Mouse (Mus musculus): ENCODE measurements around the gene Zdhhc14. TPM values are rescaled to one million over a fixed set of nuclear protein-coding genes. Genes with fewer than 3 reads are reported as not detected.

Gene Zdhhc14
- polyA plus RNA-seq (2012), result 6.0 and 6.7 TPM in 2 replicates

DNA sequence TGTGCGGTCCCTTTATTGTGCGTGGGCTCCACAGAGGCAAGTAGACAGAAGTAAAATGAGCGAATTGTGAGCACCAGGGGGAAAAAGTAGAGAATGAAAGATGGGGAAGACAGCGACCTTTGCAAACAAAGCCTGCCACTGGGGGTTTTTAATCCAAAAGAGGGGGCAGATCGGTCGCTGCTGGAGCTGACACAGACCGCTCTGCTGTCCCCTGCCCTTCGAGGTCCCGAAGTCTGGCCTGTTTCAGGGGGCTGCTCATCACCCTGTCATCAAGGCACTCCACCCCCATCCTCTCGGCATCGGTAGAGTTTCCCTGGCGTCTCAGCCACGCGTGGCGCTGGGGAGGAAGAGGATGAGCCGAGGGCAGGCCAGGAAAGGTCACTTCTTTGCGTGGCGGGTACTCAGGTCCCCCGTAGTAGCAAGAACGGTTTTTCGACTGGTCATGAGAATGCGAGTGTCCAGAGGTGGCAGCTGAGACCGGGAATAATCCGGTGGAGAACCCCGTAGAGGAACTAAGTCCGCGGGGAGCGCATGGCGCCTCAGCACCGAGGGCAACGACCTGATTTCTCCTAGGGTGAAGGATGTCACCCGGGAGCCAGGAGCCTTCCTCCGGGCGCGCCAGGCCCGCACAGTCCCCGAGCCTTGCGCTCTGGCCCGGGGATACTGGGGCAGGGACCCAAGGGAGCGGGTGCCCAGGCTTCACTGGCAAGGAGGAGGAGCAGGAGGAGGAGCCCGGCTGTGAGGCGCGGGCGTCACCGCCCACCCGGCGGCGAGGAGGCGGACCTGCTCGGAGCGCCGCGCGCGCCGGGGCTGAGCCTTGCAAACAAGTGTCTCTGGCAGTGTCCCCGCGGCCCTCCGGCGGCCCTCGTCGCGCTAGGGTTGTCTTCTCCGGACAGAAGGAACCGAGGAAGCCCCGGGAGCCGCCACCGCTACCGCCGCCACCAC, at the start of gene Zdhhc14:
Gene Zdhhc14, plus strand, starts transcription at position 757 of the 945 bp plus-strand sequence.
- TF ChIP-seq GATA1 (IDR thresholded peaks at IDR 0.05; ENCODE audit: low read length), result no peak

DNA sequence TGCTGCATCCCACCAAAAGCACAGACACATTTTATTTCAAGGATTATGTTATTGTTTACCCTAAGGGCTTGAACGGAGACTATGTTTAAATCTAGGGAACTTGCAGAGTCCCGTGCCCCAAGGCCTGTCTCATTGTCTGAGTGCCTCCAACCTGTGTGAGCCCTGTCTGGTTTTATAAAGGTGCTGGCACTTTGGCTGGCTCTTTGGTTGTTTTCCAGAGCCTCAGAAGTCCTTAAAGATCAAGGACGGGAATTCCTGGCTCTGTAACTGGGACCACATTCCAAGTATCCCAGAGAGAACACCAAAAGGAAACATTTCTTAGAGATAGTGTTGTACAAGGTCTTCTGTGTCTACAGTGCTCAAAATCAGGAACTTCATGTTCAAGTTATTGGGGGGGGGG, 49.1 kb upstream of the Zdhhc14 start:
- TF ChIP-seq GATA1 (IDR thresholded peaks at IDR 0.05; ENCODE audit: low read length), result no peak

DNA sequence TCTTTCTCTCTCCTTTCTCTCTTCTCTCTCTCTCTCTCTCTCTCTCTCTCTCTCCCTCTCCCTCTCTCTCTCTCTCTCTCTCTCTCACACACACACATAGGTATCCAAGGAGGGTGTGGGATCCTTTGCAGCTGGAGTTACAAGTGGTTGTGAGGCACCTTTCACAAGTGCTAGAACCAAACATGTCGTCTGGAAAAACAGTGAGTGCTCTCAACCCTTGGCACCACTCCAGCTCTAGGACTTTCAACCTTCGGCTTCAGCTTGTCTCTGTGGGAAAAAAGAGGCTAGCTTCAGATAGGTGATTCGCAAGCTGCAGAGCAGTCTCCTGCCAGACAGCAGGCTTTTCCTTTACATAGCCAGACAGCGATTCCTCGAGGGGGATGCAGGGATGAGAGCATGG, 48.6 kb upstream of the Zdhhc14 start:
- no peak for TF ChIP-seq GATA1 (IDR thresholded peaks at IDR 0.05; ENCODE audit: low read length)

DNA sequence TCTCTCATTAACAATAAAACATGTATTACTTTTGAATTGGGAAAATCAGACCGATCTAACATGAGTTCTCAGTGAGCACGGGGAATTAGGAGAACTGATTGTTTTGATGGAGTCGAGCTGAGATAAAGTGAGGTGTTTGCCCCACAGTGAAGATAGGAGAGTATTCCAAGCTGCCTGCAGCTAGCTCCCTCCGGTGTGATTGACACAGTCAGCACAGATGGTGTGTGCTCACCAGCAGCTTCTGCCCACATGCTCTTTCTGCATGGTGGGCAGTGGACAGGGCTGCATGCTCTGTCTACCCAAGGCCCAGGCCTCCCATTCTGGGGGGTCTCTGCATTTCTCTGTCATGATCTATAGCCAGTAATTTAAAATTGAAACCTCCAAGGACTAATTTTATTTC, 38.7 kb upstream of the Zdhhc14 start:
- TF ChIP-seq GATA1 (IDR thresholded peaks at IDR 0.05; ENCODE audit: low read length), result no peak

DNA sequence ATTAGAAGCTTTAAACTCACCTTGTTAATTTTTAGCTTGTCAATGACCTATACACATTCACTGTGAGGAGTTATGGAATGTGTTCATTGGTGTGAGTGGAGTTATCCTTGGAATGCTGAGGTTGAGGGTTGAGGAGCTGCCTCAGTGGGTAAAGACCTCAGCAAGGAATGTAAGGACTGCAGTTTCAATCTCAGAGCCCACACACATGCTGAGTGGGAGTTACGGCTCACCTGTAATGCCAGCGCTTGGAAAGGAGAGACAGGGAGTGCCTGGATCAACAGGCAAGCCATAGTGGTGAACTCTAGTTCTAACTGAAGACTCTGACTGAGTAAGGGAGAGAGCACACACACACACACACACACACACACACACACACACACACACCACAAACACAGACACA, 28.4 kb upstream of the Zdhhc14 start:
- no peak for TF ChIP-seq GATA1 (IDR thresholded peaks at IDR 0.05; ENCODE audit: low read length)

DNA sequence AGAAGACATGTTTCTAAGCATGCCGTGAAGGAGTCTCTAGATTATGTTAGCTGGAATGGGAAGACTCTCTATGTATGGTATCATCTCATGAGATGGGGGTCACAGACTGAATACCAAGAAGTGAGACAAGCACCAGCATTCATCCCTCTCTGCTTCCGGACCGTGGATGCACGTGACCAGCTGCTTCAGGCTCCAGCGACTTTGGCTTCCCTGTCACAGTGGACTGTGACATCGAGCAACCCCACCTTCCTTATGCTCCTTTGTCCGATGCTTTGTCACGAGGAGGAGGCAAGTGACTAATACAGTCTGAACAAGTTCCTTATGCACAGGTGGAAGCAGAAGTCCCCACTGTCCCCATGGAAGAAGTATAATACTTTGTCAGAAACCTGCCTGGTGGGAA, 25.6 kb upstream of the Zdhhc14 start:
- no peak for TF ChIP-seq GATA1 (IDR thresholded peaks at IDR 0.05; ENCODE audit: low read length)

DNA sequence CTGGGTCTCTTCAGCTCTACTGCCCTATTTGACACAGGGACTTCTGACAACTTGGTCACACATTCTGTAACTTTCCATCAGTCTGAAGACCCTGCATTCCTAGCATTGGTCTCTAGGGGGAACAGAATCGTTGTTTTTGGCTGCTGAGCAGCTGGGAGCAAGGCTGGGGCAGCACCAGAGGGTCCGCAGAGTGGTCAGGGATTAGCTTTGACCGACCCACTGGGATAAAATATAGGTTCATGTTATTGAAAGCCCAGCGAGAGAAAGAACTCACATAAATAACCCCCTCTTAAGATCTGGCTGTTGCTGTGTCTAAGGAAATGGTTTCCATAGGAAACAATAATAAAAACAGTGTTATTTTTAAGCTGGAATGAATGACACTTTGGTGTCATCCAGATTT, 25.2 kb upstream of the Zdhhc14 start:
- TF ChIP-seq GATA1 (IDR thresholded peaks at IDR 0.05; ENCODE audit: low read length), result no peak

DNA sequence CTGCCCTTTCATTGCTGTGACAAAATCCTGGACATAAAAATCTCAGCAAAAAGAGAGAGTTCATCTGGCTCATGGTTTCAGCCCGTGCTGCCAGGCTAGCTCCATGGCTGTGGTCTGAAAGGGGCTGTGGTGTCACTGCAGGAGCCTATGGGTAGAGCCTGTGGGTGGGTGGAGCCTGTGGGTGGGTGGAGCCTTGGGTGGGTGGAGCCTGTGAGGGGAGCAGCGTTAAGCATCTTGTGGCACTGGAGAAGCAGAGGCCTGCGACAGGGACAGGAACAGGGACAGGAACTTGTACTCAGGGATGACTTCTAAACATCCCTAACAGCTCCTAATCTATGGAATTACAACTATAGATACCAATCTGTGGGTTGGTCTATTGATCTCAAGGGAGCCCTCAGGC, 20.1 kb upstream of the Zdhhc14 start:
- TF ChIP-seq GATA1 (IDR thresholded peaks at IDR 0.05; ENCODE audit: low read length), result no peak

DNA sequence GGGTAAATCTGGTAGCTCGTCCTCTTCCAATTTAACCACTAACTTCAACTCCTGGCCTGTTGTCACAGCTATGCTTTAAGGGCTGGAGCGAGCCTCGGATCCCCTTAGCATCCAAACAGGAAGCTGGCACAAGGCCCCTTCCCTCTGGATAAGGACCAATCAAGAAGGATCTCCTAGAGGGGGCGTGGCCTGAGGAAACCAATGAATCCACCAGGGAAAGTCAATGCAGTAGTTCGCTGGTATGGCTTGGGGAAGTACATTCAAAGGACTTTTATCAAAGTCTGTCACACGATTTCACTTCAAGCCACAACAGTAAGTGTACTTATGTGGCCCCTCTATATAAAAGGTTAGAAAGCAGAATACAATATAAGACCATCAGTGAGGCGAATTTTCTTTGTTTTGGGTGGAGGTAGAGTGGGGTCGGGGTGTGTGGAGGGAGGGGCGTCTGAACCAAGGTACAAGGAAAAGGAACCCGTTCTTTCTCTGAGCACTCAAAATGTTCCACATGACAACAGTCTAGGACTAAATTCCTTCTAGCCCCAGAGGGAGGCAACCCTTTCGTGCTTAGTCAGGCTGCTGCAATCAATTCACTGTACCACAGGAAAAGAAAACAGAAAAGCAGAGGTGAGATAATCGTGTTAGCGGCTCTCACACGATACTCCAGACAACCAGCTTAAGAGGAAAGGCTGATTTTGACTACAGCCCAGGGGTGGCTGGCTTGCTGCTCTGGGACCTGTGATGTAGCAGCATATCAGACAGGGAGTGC, 16.2 kb upstream of the Zdhhc14 start:
- no peak for TF ChIP-seq GATA1 (IDR thresholded peaks at IDR 0.05; ENCODE audit: low read length)

DNA sequence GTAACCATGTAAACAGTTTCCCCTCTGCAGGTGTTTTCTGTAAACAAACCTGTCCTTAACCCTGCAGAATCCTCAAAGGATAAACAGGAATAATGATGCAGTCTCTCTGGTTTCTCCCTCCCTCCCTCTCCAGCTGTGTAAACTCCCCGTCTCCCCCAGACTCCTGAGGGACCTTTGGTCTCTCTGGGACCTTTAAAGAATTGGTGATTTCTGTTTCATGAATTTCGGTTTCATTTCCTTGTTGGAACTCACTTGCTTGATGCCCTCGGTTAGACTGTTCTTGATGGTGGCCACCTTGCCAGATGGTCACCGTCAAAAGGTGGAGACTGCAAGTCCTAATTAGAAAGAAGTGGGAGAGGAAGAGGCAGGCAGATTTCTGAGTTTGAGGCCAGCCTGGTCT, 8.9 kb upstream of the Zdhhc14 start:
- TF ChIP-seq GATA1 (IDR thresholded peaks at IDR 0.05; ENCODE audit: low read length), result no peak

DNA sequence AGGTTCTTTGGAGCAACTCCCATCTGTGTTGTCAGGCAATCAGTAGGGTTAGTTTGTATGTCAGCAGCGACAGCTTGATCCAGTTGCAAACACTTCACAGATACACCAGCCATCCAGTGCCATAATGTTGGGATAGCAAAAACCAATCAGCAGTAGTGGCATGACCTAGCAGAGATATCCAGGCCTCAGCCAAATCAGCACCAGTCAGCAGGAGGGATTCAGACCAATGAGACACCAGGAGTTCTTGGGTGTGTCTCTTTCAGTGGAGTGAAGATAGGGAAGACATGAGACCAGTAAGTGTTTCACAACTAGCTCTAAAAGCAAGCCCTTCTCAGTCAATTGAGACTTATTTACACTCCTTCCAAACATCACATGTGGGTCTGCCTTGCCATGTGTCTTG, 7.7 kb upstream of the Zdhhc14 start:
- TF ChIP-seq GATA1 (IDR thresholded peaks at IDR 0.05; ENCODE audit: low read length), result no peak

DNA sequence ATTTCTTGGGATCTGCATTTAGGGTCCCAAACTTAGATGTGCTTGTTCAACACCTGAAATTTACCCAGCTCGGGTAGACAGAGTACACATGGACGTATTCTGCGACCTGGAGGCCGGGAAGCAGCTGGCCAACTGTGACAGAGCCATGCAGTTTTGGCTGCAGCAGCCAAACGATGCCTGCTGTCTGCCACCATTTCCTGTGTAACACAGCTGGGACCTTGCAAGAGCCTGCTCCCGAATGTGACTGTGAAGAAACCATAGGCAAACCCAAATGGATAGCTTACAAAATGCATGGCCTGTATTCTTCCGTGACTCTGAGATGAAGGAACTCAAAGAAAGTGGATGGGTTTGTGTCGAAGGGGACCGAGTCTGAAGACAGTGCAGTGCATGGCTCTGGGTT, 4.2 kb upstream of the Zdhhc14 start:
- TF ChIP-seq GATA1 (IDR thresholded peaks at IDR 0.05; ENCODE audit: low read length), result no peak

DNA sequence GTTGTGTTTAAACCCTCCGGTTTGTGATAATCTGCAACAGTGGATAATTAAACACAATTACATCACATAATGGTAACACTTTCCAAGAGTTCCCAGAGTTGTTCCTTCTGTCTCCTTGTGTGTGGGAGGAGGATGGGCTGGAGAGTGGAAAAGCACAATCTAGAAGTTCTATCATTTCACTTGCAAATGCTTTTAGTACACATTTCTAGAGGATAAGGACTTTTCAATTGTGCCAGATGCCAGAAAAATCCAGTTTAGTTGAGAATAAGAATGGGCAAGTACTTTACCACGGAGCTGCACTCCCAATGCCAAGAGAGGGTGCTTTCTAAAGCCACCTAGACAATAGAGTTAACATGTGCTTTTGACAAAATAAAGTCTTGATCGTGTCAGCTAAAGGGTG, 2.0 kb upstream of the Zdhhc14 start:
- TF ChIP-seq GATA1 (IDR thresholded peaks at IDR 0.05; ENCODE audit: low read length), result no peak

DNA sequence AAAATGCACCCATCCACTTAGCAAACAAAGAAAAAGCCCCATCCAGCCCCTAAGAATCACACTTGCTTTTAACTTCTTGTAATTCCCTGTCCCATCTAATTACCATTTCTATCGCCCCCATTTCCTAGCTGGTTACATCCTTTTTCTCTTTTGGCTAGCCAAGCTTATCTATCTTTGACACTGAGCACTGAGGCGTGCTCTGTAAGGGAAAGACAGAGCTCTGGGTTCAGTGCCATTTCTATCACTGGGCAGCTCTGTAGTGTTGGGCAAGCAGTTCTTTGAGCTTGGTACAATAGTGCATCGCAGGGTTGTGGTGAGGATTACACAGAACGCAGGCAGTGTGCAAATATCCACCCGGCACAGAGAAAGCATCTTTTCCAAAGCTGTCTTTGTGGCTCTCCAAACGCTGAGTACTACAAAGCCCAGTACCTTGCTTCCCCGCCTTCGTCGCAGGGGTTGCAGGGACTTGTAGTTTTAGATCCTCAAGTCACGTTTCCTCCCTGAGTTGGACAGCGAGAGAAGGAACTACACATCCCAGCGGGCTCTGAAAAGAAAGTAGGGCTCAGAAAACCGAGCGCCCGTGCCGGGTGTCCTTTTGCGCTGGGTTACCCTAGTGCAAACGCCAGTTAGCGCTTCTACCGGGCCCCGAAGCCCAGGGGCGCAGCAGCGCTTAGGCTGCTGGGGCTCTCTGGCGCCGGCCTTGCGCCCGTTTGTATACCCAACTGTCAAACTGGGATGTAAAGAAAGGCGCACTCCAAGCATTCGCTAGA, 1.1 kb upstream of the Zdhhc14 start:
- no peak for TF ChIP-seq GATA1 (IDR thresholded peaks at IDR 0.05; ENCODE audit: low read length)

DNA sequence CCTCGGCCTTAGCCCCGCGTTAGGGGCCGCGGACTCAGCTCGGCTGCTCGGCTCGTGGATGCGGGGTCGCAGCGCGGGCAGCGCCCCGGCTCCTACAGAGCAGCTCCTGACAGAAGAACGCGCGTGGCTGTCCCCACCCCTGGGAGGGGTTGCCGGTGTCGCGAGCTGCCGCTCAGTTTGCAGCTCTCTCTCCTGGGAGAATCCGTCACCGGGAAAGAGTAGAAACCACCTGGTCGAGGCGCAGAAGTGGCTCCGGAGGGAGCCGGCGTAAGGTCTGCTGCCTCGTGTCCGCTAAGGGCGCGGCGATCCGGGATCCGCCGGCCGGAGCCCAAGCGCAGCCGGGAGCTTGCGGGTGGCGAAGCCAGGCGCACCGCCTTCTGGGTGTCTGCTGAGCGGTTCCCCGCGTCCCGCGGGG, 396 bp downstream of the Zdhhc14 start:
- TF ChIP-seq GATA1 (IDR thresholded peaks at IDR 0.05; ENCODE audit: low read length), result no peak
